Comparison of ENCODE assay signal across 12 mouse cellular contexts in the genomic region with DNA sequence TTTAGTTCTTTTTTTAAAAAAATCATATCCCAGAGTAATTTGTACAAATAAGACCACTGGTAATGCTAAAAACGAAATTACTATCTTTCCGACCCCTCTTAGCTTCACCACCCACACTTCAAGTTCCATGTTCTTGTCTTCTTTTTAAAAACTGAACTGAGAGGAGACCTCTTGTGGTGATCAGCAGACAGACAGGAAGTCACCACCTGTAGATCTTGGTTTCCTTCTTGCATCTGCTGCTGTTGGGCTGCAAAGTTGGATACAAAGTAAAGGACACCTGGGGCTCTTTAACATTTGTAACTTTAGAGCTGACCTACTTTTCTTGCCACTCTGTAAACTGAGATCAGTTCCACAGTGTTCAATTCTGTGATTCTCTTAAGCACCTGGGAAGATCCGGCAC.
DNase-seq lines count a peak whose midpoint lies in the region; ATAC-seq and TF ChIP-seq lines count a peak whose summit lies in the region.
"Had no signal": no experiment of that assay in that cellular context is flagged by ENCODE, and none has a peak within 500 bp of the region (broad histone marks: within the 10 kb centered on the region; RNA-seq: fewer than 3 reads in every experiment).

No protein-coding gene starts in this region.

- H3K4me2 ChIP-seq in heart, postnatal 0 days (ENCODE audit: low read depth, low read length), result no peak overlapping the region
- no peak overlapping the region for H3K4me2 ChIP-seq in lung, postnatal 0 days (replicated peaks; ENCODE audit: low read depth, low read length)

- no peak for DNase-seq in heart, postnatal 0 days (ENCODE audit: low spot score)
- DNase-seq in heart, postnatal 4 days, result no peak
- no peak for DNase-seq in lung, postnatal 0 days (ENCODE audit: low spot score)
- no peak for DNase-seq in lung, postnatal 10 days
- peak; percentile 80 for DNase-seq in thymus, postnatal 0 days (ENCODE audit: low spot score)
- no peak for DNase-seq in adrenal gland, postnatal 25 days
- DNase-seq in left cerebral cortex, adult 18-20 months (ENCODE audit: low spot score in 2 of 2), result no peak
- DNase-seq: adrenal gland, postnatal 36 days; cerebellum, adult 18-20 months; right cerebral cortex, postnatal 4 days had no signal

- H3K36me3 ChIP-seq in heart, postnatal 0 days (replicated peaks; ENCODE audit: control insufficient read depth, insufficient read depth, low read length), result no peaks in the 10 kb centered on the region
- H3K36me3 ChIP-seq in lung, postnatal 0 days (ENCODE audit: insufficient read depth, low read length), result no peaks in the 10 kb centered on the region

- TF ChIP-seq CTCF in heart, postnatal 0 days (IDR thresholded peaks at IDR 0.05; ENCODE audit: low read depth), result peak; percentile 22
- TF ChIP-seq CTCF in lung, postnatal 0 days (IDR thresholded peaks at IDR 0.05), result peak; percentile 23; the same call in 1 of the 2 replicates

- WGBS in heart, postnatal 0 days, result 76% methylated on average over 3 of the region's 3 CpGs
- 85% methylated on average over 3 of the region's 3 CpGs for WGBS in lung, postnatal 0 days

- no peak for ATAC-seq in heart, postnatal 0 days (ENCODE audit: insufficient read depth, low read depth)
- no peak for ATAC-seq in lung, postnatal 0 days
- peak; percentile 76 for ATAC-seq in activated CD4-positive, CD25-positive, alpha-beta regulatory T cell, adult 4 months

- H3K27me3 ChIP-seq in heart, postnatal 0 days (ENCODE audit: control insufficient read depth, insufficient read depth, low read length), result no peaks in the 10 kb centered on the region
- H3K27me3 ChIP-seq in lung, postnatal 0 days (replicated peaks; ENCODE audit: insufficient read depth, low read length), result no peaks in the 10 kb centered on the region

- H3K4me1 ChIP-seq in heart, postnatal 0 days (ENCODE audit: control insufficient read depth, insufficient read depth), result peaks cover 9% of the 10 kb centered on the region
- H3K4me1 ChIP-seq in lung, postnatal 0 days (ENCODE audit: insufficient read depth, low read depth, low read length), result no peaks in the 10 kb centered on the region

- no peak for TF ChIP-seq EP300 in heart, postnatal 0 days (IDR thresholded peaks at IDR 0.05; ENCODE audit: low read depth)
- no peak for TF ChIP-seq EP300 in lung, postnatal 0 days (IDR thresholded peaks at IDR 0.05)

- no peak overlapping the region for H3K27ac ChIP-seq in heart, postnatal 0 days (ENCODE audit: low read depth)
- no peak overlapping the region for H3K27ac ChIP-seq in lung, postnatal 0 days (ENCODE audit: low read length)
- H3K27ac ChIP-seq: macrophage had no signal

- no peak overlapping the region for H3K4me3 ChIP-seq in heart, postnatal 0 days (ENCODE audit: low read depth, low read length)
- no peak overlapping the region for H3K4me3 ChIP-seq in lung, postnatal 0 days (ENCODE audit: low read depth, low read length)

- no peaks in the 10 kb centered on the region for H3K9me3 ChIP-seq in heart, postnatal 0 days (replicated peaks; ENCODE audit: control insufficient read depth, low read length)
- H3K9me3 ChIP-seq in lung, postnatal 0 days (ENCODE audit: low read length), result no peaks in the 10 kb centered on the region

- H3K9ac ChIP-seq in heart, postnatal 0 days (replicated peaks; ENCODE audit: low read depth, low read length), result no peak overlapping the region
- no peak overlapping the region for H3K9ac ChIP-seq in lung, postnatal 0 days (replicated peaks; ENCODE audit: low read depth)
